8 mouse cellular contexts compared by ENCODE assay signal in genomic region chr5:105731627-105732432, GRCm38 (mm10). TPM values are rescaled to one million over a fixed set of nuclear protein-coding genes. Genes with fewer than 3 reads are reported as not detected.
DNase-seq lines count a peak whose midpoint lies in the region; ATAC-seq and TF ChIP-seq lines count a peak whose summit lies in the region.

No protein-coding gene starts in this region.

- H3K27me3 ChIP-seq in intestine, embryonic 14.5 days (replicated peaks; ENCODE audit: control insufficient read depth, insufficient read depth, low read length): no peaks in the 10 kb centered on the region
- no peaks in the 10 kb centered on the region for H3K27me3 ChIP-seq in liver, embryonic 14.5 days (ENCODE audit: control insufficient read depth, insufficient read depth, low read length)
- no peaks in the 10 kb centered on the region for H3K27me3 ChIP-seq in stomach, postnatal 0 days (ENCODE audit: control insufficient read depth, insufficient read depth, low read length)

- peak; percentile 35 to 48 for DNase-seq in left cerebral cortex, postnatal 14 days (ENCODE audit: low spot score in 2 of 2)
- no peak for DNase-seq in left cerebral cortex, adult 8-10 months (ENCODE audit: low spot score in 2 of 2)
- DNase-seq in gastrocnemius, postnatal 36 days: peak; percentile 17 to 41
- DNase-seq in intestine, embryonic 14.5 days (ENCODE audit: low spot score): peak; percentile 85
- peak in 1 of 3 experiments; percentile 44 for DNase-seq in liver, embryonic 14.5 days (ENCODE audit: low read depth in 3 of 3, low spot score in 3 of 3)
- peak; percentile 74 for DNase-seq in naive thymus-derived CD4-positive, alpha-beta T cell, adult 2 months (ENCODE audit: low read depth)
- DNase-seq in stomach, postnatal 0 days (ENCODE audit: low spot score): peak; percentile 67

- intact Hi-C loops in left cerebral cortex, postnatal 14 days (cut with DNase I): no loop called here
- intact Hi-C loops in gastrocnemius, postnatal 36 days (cut with DNase I): no loop called here

- peak overlapping the region; percentile 50 for H3K4me3 ChIP-seq in intestine, embryonic 14.5 days (ENCODE audit: low read depth, low read length)
- H3K4me3 ChIP-seq in liver, embryonic 14.5 days (ENCODE audit: insufficient read depth in 1 of 2, low read depth in 2 of 2, low read length in 2 of 2): peak overlapping the region; percentile 63 to 64
- peak overlapping the region; percentile 58 for H3K4me3 ChIP-seq in stomach, postnatal 0 days (ENCODE audit: low read depth, low read length)

- H3K36me3 ChIP-seq in intestine, embryonic 14.5 days (ENCODE audit: control insufficient read depth, insufficient read depth, low read length): no peaks in the 10 kb centered on the region
- no peaks in the 10 kb centered on the region for H3K36me3 ChIP-seq in liver, embryonic 14.5 days (replicated peaks; ENCODE audit: control insufficient read depth, insufficient read depth, low read depth)
- H3K36me3 ChIP-seq in stomach, postnatal 0 days (ENCODE audit: control insufficient read depth, insufficient read depth, low read length): no peaks in the 10 kb centered on the region

- no peak for TF ChIP-seq EP300 in liver, embryonic 14.5 days (IDR thresholded peaks at IDR 0.05; ENCODE audit: low read depth)
- no peak for TF ChIP-seq EP300 in stomach, postnatal 0 days (optimal IDR thresholded peaks at IDR 0.05)

- H3K27ac ChIP-seq in intestine, embryonic 14.5 days (ENCODE audit: low read depth): peak overlapping the region; percentile 38; the same call in 1 of the 2 replicates
- peak overlapping the region; percentile 65 for H3K27ac ChIP-seq in liver, embryonic 14.5 days
- peak overlapping the region; percentile 67 for H3K27ac ChIP-seq in stomach, postnatal 0 days (replicated peaks)

- H3K9ac ChIP-seq in intestine, embryonic 14.5 days (ENCODE audit: low read length): peak overlapping the region; percentile 52
- H3K9ac ChIP-seq in liver, embryonic 14.5 days (replicated peaks): peak overlapping the region; percentile 47
- peak overlapping the region; percentile 72 for H3K9ac ChIP-seq in stomach, postnatal 0 days (ENCODE audit: low read length)

- H3K4me2 ChIP-seq in intestine, embryonic 14.5 days (ENCODE audit: low read length): peak overlapping the region; percentile 93
- H3K4me2 ChIP-seq in liver, embryonic 14.5 days (ENCODE audit: low read depth): peak overlapping the region; percentile 95
- peak overlapping the region; percentile 90 for H3K4me2 ChIP-seq in stomach, postnatal 0 days (replicated peaks; ENCODE audit: low read depth)

- no peaks in the 10 kb centered on the region for H3K9me3 ChIP-seq in intestine, embryonic 14.5 days (ENCODE audit: control insufficient read depth, low read length)
- H3K9me3 ChIP-seq in liver, embryonic 14.5 days (ENCODE audit: control insufficient read depth, low read length): no peaks in the 10 kb centered on the region
- no peaks in the 10 kb centered on the region for H3K9me3 ChIP-seq in stomach, postnatal 0 days (ENCODE audit: control insufficient read depth, low read length)

- ATAC-seq in common myeloid progenitor, adult 5-6 weeks (replicated peaks; ENCODE audit: low read depth, poor library complexity, severe bottlenecking): peak; percentile 62
- ATAC-seq in intestine, embryonic 14.5 days (replicated peaks; ENCODE audit: low FRiP score, low TSS enrichment, low read depth): peak; percentile 74
- ATAC-seq in liver, embryonic 14.5 days (ENCODE audit: insufficient read depth): peak; percentile 77
- ATAC-seq in stomach, postnatal 0 days (ENCODE audit: low FRiP score, low TSS enrichment): peak; percentile 80

- peak; percentile 48 for TF ChIP-seq CTCF in liver, embryonic 14.5 days (IDR thresholded peaks at IDR 0.05; ENCODE audit: low read depth)
- peak; percentile 64 for TF ChIP-seq CTCF in stomach, postnatal 0 days (IDR thresholded peaks at IDR 0.05; ENCODE audit: low read depth)

- H3K4me1 ChIP-seq in intestine, embryonic 14.5 days (replicated peaks; ENCODE audit: control insufficient read depth, insufficient read depth, low read length): peaks cover 18% of the 10 kb centered on the region
- H3K4me1 ChIP-seq in liver, embryonic 14.5 days (replicated peaks; ENCODE audit: control insufficient read depth in 2 of 2, insufficient read depth in 2 of 2, low read length in 1 of 2): peaks cover 22 to 32% of the 10 kb centered on the region in 2 experiments
- no peaks in the 10 kb centered on the region for H3K4me1 ChIP-seq in stomach, postnatal 0 days (replicated peaks; ENCODE audit: control insufficient read depth, insufficient read depth)

- WGBS in intestine, embryonic 14.5 days: 7% methylated on average over 43 of the region's 52 CpGs
- WGBS in liver, embryonic 14.5 days (ENCODE audit: insufficient replicate concordance): under 1% methylated on average over 52 of the region's 52 CpGs
- under 1% methylated on average over 51 of the region's 52 CpGs for WGBS in stomach, postnatal 0 days

RNA-seq across cellular contexts. Expression of gene Lrrc8d, which starts 32.1 kb away (rescaled TPM):
- total RNA-seq in left cerebral cortex, postnatal 14 days (2021): 10 to 100 TPM; 34.9 to 45.6 TPM
- 10 to 100 TPM; 39.2 to 45.4 (median 42.1) TPM for total RNA-seq in left cerebral cortex, adult 8-10 months (2022)
- total RNA-seq in common myeloid progenitor, adult 5-6 weeks (2017): 15.6 and 19.9 TPM in 2 replicates
- total RNA-seq in gastrocnemius, postnatal 36 days (2021): 1 to 10 TPM; 3.0 to 4.4 TPM
- polyA plus RNA-seq in intestine, embryonic 14.5 days (2014; fragmentation: Nextera tagmentation; extraction: Ambion mirVana): 17.3 and 19.2 TPM in 2 replicates
- polyA plus RNA-seq in liver, embryonic 14.5 days (2012; rRNA removed): 2.5 and 3.3 TPM in 2 replicates
- polyA plus RNA-seq in liver, embryonic 14.5 days (2014; fragmentation: Nextera tagmentation; extraction: Ambion mirVana): 7.5 and 7.8 TPM in 2 replicates
- polyA plus RNA-seq in stomach, postnatal 0 days (2015; fragmentation: Nextera tagmentation; extraction: Ambion mirVana): 10.2 and 10.7 TPM in 2 replicates

Comparison
In these comparisons a context has a peak if more than half of its experiments do, and no peak if none do; other contexts are left out.
1. DNase-seq: peak in left cerebral cortex, postnatal 14 days (2 of 2), gastrocnemius, postnatal 36 days (2 of 2), intestine, embryonic 14.5 days (single experiment), naive thymus-derived CD4-positive, alpha-beta T cell, adult 2 months (single experiment) and stomach, postnatal 0 days (single experiment); none in left cerebral cortex, adult 8-10 months (0 of 2).
2. Peak in every context shown above with its lines, with median percentiles within 50 percentile points of each other: ATAC-seq, H3K27ac ChIP-seq, H3K4me2 ChIP-seq, H3K4me3 ChIP-seq and H3K9ac ChIP-seq.